Mouse (Mus musculus) fat pad, adult 2 months (tissue): ENCODE results near the gene Slc34a1.
"Not testable (repeated sequence)": the region's sequence is repeated elsewhere in the genome, so short reads cannot be mapped to it uniquely, and the experiment has no call there.

Experiments used
- DNase-seq: peaks from one replicate; pipeline ENCODE4 v3.0.0-alpha.2; 2011; ENCODE audit warnings: low read depth, low spot score; ENCODE audit errors: extremely low read depth

The Slc34a1 gene

DNA sequence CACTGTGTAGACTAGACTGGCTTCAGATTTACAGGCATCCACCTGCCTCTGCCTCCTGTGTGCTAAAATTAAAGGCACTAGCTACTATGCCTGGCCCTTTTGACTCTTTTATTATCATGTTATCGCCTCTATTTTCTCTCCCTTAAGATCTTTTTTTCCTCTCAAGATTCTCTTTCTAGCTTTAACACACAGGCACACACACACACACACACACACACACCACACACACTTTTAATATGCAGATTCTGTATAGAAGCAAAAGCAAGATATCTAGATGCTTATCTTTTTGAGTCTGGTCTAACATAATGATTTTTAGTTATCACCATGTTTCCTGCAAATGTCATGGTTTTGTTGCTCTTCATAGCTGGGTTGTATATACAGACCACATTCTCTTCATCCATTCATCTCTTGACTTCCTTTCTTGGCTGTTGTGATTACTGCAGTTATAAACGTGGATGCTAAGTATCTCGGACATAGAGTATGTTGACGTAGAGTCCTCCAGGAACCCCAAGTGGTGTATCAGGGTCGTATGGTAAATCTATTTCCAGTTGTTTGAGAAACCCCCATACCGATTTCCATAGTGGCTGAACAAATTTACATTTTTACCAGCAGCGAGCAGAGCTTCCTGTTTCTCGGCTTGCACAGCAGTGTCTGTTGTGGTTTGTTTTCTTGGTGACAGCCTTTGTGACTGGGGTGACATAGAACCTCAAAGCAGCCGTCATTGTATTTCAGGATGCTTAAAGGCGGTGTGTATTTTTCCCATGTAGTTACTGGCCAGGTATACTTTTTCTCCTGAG, 34.1 kb downstream of the Slc34a1 start:
- DNase-seq = no peak

DNA sequence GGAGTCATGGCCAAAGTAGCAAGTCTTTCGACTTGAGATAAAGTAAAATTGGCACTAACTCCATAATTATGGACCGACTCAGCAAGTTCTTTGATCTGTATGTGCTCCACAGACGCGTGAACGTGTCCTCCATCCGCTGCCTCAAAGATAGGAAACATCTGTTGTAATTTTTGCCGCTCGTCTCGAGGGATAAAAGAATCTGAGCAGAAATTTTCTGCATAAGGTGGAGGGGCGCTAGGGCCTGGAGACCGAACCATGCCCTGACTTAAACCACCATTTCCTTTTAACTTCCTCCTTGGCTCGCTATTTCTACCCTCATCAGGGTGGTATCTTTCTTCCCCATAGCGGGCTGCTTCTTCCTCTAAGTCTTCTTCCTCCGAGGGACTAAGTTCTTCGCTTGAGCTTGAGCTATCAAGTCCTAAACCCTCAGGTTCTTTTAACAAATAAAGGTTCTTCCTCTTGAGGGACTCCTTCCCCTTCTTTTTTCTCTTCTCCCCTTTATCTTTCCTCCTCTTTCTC, 39.2 kb downstream of the Slc34a1 start:
- DNase-seq = not testable (repeated sequence)

DNA sequence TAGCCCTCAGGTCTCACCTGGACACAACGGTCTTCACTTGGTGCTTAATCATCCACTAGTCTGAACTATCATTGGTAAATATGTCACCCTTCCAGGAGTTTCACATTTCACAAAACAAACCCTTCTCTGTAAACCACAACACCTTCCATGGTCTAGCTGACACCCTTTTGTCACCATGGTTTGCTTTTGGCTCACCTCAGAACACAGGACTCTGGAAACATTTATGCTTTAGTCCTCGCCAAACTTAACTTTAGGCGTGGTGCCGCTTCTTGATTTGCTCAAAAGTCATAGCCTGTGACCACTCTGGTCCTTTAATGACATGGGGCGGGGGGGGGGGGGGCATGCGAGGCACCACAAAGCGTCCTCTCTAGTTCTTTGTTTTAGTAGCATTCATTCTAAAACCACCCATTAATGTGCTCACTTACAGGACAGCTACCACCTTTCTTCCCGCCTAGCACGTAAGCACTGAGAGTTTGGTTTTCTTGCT, 45.9 kb downstream of the Slc34a1 start:
- DNase-seq = no peak

DNA sequence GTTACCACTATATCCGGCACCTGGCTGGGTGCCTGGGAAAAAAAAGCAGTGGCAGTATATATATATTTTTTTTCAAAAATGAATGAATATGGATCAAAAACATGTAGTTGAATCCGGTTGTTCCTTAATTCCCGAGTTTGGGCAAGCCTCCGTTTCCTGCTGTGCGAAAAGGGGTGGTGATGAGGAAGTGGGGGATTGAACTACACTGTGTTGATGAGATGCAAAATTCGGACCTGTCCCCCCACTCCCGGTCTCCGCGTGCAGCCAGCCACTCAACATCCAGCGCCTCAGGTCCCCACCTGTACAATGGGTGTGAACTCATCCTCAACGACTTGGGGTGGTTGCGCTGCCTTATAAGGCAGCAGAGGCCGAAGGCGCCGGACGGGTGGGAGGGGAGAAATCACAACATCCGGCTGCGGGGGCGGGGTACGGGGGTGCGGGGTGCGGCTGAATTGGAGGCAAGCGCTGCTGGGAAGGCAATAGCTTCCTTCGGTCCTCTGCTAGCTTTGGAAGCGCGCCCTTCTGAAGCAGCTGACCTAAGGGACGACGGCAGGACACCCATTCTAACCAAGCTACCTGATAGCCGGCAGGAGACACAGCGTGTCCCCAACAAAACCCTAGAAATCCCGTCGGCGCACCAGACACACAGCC, 46.4 kb downstream of the Slc34a1 start:
- DNase-seq = no peak

DNA sequence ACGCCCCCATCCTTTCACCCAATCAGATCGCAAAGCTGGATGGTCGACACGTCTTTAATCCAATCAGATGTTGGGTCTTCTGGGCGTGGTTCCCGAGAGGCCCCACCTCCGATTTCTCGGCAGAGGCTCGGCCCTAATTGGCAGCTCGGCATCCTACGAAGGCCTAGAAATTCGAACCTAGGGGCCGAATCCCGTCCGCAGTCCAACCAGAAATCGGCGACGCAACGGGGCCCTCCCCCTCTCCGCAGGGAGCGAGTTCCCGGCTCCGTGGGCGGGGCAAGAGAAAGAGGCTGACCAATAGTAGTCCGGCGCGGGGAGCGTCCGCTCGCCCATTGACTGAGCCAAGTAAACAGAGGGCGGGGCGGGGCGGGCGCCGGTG, 46.9 kb downstream of the Slc34a1 start, which contains the start of gene Grk6:
Gene Grk6, plus strand, starts transcription at position 136 of the 379 bp plus-strand sequence.
- peak; percentile 94 for DNase-seq

DNA sequence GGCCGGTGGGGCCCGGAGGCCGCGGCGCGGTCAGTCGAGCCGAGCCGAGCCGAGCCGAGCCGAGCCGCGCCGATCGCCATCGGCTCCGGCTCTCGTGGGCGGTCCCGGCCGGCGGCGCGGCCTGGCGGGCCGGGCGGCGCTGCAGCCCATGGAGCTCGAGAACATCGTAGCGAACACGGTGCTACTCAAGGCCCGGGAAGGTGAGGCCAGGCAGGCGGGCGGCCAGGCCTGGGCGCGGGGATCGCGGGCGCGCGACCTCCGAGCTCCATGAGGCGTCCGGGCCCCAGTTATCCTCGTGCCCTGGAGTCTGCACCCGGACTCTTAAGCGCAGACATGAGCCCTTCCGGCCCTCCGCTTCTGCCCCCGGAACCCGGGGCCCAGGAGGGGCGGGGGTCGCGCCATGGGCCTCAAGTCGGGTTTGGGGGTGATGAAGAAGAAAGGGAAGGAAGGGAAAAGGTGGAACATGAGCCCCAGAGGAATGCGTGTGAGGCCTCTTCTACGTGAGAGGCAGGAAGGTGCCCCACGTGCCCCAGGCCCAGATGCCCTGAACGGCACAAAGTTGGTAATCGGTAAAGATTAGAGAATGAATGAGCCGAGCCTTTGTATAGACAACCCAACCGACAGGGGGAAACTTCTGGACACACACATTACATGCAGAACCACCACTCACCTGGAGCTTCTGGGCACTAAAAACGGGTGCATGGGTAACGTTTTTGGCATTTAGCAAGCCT, 47.5 kb downstream of the Slc34a1 start:
- no peak for DNase-seq

DNA sequence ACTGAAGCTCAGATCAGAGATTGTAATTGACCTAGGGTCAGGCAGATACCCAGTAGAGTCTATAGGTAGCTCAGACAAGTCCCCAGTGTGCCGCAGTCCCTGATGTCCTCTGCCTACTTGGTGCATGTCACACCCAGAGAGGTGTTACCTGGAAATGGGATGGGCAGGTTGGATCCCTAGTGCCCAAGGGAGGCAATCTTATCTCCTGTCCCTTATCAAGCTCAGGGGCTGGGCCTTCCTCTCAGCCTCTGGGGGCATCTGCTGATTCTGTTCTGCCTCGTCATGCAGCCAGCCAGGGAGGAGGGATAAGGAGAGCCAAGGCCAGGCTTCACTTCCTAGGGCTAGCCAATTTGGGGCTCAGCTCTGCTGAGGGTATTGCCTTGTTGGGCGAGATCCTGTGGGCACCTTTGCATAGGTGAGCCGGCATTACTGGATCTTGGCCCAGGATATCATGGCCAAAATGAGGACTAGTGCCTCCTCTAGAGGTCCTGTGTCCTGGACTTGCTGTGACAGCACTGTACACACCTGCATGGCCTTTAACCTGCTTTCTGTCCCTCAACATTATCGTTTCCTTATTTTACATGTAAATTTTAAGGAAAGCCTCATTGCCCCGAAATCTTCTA, 48.6 kb downstream of the Slc34a1 start:
- DNase-seq = no peak

DNA sequence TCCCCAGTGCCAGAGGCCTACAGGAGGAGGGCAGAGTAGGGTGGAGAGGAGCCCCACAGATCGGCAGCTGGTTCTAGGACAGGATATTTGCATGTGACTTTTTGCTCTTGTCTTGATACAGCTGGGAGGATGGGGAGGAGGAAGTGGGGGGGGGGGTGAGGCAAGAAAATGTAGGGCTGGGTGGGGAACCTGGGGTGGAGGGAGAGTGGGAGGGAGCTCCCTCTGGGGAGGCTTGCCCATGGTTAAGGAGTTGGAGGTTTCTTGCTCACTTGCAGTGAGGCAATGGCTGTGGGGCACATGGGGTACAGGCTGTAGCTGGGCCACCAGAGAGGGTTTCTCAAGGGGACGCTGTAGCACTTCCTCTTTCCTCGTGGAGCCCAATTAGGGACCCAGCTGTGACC, 49.6 kb downstream of the Slc34a1 start:
- DNase-seq = no peak

DNA sequence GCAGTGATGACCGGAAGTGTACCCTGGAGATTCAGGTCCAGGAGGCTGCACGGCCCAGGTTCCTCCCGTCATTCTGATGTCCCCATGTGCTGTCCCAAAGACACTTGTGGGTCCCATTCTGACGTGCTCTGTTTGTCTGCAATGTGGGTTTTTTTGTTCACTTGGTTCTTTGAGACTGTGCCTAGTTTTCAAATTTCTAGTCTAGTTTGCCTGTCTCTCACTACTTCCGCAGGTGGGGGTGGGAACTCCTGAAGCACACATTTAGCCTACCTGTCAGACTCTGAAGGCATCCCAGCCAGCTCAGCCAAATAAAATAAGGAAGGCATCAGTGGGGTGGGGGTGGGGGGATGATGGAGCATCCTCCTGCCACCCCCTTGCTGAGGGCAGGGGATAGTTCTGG, 50.1 kb downstream of the Slc34a1 start:
- DNase-seq = no peak

DNA sequence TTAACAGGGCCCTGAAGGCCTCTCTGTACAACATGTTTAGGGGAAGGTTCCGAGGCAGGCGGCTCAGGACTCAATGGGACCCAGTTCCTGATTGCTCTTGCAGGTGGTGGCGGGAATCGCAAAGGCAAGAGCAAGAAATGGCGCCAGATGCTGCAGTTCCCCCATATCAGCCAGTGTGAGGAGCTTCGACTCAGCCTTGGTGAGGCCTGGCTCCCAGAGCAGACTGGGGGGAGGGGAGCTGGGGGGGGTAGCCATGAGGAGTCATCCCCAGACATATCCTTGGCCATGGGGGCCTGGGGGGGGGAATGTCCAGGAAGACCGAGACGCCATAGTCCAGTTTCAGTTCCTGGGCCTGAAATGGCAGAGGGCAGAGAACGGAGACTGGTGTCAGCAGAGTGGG, 51.2 kb downstream of the Slc34a1 start:
- DNase-seq = no peak

DNA sequence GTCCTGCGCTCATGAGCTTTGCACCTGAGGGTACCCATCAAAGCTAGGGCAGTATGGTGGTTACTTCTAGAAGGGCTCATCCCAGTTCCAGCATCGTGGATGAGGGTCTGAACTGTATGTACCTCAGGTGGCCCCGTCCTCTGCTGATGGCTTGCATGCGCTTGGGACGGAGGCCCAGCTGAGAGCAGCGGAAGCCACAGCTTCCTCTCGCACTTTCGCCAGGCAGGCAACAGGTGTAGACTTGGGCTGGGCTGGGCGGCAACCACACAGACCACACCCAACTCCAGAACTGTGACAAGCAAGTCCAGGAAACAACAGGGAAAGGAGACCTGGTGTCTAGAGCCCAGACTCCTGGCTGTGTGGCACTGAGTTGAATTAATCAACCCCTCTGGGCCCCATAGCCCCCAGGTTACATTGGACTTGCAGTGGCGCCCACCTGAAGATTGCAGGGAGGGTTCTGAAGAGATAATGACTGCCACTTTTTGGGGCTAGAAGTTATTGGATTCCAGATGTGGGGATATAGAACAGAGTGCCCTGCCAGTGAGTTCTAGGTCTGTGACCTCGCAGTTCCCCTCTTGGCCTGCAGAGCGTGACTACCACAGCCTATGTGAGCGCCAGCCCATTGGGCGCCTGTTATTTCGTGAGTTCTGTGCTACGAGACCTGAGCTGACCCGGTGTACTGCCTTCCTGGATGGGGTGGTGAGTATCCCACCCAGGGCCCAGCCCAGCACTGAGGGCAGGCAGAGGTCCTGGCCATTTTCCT, 51.9 kb downstream of the Slc34a1 start:
- DNase-seq = no peak

DNA sequence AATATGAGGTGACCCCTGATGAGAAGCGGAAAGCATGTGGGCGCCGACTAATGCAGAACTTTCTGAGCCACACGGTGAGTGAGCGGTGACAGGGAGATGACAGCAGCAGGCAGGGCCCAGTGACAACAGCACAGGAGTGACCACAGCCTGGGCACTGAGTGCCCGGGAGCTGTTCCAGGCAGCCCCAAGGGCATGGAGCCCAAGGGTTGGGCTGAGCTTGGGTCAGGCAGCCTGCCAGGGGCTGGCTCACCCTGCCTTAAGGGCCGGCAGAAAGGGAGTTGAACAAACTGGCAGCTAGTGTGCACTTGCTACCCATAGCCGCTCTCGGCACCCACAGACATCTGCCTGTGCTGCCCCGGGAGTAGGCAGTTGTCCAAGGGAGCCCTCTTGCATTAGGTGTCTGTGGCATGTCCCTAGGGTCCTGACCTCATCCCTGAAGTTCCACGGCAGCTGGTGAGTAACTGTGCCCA, 52.6 kb downstream of the Slc34a1 start:
- DNase-seq = no peak

DNA sequence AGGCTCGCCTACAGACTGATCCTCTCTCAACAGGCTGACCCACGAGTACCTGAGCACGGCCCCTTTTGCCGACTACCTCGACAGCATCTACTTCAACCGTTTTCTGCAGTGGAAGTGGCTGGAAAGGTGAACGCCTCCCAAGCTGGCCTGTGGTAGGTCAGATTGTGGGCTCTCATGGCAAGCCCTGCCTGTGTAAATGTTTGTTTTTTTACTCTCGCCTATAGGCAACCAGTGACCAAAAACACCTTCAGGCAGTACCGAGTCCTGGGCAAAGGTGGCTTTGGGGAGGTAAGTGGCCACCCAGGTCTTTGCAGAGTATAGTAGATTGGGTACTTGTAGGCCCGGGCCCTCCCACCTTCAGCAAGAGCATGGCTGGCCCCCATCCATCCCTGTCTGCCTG, 53.3 kb downstream of the Slc34a1 start:
- no peak for DNase-seq

DNA sequence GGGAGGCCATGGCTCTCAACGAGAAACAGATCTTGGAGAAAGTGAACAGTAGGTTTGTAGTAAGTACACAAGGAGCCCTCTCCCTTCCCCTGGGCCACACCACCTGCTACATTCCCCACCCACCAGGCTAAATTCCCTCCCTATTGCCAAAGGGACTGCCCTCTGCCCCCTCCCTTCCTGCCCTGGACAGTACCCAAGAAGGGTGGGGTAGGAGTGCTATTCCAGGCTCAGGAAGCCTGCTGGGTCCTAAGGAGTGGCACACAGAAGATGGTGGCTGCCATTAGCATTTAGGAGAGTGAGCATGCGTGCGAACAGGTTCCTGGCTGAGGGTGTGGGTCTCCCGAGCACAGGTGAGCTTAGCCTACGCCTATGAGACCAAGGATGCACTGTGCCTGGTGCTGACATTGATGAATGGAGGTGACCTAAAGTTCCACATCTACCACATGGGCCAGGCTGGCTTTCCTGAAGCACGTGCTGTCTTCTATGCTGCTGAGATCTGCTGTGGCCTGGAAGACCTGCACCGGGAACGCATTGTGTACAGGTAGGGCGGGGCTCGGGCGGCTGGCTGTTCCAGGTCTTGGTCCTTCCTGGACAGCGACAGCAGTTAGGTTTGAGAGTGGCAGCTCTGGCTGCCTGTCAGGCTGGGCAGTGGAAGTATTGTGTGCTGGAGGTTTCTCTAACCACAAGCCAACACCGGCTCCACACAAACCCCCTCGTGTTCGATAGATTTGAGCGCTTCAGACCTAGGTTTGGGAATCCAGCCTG, 54.0 kb downstream of the Slc34a1 start:
- DNase-seq = no peak

DNA sequence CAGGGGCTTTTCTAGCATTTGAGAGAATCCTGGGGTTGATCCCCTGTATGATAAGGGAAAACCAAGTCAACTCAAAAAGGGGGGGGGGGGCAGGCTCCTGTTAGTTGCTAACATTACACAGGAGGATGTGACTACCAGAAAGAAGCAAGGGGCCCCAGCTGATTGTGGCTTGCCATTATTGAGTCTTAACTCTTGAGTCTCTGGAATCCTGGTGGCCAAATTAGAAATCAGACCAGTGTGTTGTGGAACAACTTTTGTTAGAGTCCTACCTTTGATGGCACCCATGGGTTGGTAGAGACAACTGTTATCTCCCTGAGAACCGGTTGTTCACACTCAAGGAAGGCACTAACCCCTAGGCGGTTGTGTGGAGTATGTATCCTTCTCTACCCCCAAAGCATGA, 65.0 kb downstream of the Slc34a1 start:
- DNase-seq = no peak

DNA sequence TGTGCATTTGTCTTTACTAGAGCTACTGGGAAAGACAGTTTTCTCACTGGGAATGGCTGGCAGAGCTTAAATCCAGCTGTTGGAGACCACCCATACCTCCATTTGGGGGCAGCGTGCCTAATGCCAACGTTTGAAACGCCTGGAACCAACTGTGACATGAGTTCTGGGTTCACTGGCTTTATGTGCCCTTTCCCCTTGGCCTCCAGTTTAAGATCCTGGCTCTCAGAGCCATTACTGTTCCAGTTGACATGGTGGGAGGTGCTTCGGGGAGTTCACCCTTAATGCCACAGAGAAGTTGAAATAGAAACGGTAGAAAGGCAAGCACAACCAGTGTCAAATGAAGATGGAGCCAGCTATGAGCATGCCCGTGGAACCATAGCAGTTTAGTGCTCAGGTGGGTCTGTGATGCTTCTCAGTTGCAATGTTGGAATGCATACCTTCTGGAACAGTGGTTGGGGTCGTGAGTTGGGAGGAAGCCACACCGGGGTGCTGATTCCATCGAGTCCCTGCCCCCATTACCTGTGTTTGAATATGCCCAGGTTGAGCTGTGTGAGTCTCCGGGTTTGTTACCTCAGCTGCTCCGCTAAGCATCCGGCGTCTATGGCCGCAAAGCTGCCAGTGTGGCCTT, 65.5 kb downstream of the Slc34a1 start:
- DNase-seq = no peak

DNA sequence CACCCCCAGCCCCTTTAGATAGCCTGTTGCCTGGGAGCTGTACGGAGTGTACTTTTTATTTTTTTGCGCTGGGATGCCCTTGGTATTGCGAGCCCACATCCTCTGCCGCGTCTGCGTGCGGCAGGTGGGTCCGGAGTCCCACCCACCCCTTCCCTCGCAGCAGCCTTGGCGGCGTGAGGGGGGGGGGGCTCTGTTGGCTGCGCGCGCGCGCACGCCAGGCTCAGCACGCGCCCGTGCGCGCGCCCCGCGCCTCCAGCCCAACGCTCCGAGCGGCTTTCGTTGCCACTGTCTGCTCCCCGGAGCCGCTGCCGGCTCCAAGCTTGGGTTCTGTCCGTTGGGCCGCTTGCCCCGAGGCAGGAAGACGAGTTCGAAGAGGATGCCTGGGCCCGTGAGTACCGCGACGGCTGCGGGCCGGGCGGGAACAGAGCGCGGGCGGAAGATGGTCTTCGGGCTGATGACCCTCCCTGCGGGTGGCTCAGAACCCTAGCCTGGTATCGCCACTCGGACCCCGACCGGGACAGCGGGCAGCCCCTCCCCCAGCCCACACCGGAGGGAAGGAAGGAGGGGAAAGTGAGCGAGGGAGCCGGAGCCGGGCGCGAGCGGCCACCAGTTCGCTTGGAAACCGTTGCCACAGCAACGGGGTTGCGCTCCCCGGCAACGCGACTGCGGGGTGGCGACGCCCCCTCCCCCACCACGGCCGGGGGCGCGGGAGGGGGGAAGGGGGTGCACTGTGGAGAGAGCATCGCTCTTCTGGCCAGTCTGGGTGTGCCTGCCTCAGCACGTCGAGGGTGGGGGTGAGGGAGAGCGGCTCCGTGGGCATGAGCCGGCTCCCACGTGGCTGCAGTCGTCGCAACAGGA, 66.3 kb downstream of the Slc34a1 start, which contains the start of gene Prr7:
Gene Prr7, plus strand, starts transcription at position 241 of the 858 bp plus-strand sequence.
- DNase-seq = no peak

DNA sequence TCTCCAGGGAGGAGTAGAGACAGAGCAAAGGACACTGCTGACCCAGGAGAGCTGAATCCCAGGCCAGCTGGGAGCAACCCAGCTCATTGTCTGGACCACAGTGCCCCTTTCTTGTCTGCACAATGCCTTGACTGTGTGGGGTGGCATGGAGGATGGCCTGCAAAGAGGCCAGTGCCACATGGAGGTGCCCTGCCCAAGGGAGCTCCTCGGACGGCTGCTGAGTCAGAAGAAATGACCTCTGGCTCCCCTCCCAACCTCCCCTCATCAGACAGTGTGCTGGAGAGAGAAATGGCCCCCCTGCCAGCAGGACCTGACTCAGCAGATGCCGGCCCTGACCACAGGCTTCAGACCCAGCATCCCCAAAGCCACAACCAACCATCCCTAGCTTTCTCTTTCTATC, 67.2 kb downstream of the Slc34a1 start:
- DNase-seq = no peak
